Mouse (Mus musculus): ENCODE data around the gene Baz2b.

Baz2b gene

GRCm38 (mm10) chr2:59958543-59958942 lies 251.1 kb downstream of the Baz2b start:
- DNase-seq (ENCODE audit: low read depth, low spot score), result no peak

GRCm38 (mm10) chr2:59955916-59956315 lies 253.7 kb downstream of the Baz2b start:
- no peak for DNase-seq (ENCODE audit: low read depth, low spot score)

DNA sequence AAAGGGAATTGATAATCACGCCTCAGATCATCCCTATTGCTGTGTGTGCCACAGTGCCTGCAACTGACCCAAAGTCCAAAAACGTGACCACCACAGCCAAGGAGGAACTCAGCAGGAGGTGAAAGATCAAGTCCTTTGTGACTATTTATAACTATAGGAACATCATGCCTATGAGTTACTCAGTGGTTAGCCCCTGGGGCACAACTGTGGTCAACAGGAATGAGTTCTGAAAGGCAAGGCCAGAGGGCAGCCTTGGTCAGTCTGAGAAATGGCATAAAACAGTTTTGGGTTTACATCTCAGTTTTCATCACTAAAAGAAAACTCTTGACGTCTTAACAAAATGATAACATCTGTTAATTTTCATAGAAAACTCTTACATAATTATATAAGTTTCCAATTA lies 254.8 kb downstream of the Baz2b start:
- DNase-seq (ENCODE audit: low read depth, low spot score), result no peak

DNA sequence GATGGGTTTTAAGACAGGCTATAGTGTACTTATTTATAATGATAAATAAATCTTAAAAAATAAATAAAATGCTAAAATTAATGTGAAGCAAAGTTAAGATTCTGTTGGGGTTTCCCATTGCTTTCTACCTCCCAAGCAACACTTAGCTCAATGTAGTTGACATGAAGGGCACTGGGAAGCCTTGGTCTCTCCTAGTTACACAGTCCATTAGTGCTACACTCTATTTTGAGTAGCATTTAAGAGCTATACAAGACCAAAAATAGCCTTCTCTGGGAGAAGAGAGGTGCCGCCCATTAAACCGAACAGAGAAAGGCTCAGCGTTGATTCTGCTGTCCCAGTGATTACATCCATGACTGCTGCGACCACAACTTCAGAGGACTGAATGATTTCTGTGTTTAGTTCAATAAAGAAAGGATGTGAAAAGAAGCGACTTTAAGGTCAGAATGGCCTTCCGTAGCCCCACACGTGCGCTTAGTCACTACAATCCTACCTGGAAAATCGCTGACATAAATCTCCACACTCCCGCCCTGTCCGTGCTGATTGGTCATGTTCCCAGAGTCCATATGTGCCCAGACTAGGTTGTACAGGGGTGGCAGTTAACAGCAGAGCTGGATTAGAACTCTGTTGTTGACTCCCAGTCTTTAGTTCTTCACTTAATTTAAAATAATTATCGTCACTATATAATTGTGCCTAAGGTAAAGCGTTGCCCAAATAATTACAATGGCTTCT lies 257.2 kb downstream of the Baz2b start:
- DNase-seq (ENCODE audit: low read depth, low spot score), result no peak

DNA sequence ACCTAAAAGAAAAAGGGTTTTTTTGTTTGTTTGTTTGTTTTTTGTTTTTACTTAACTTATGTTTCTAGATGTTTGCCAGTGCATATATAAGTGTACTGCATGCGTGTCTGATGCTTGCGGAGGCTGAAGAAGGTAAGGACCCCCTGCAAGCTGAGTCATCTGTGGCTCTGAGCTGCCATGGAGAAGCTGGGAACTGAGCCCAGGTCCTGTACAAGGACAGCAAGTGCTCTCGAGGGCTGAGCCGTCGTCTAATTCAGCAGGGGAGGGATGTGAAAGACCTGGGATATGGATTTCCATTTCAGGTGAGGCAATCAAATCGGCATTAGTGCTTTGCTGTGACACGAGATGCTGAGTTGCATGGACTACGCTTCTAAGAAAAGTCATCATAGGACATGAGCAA lies 257.9 kb downstream of the Baz2b start:
- no peak for DNase-seq (ENCODE audit: low read depth, low spot score)

GRCm38 (mm10) chr2:59951127-59951526 lies 258.5 kb downstream of the Baz2b start:
- DNase-seq (ENCODE audit: low read depth, low spot score), result no peak

DNA sequence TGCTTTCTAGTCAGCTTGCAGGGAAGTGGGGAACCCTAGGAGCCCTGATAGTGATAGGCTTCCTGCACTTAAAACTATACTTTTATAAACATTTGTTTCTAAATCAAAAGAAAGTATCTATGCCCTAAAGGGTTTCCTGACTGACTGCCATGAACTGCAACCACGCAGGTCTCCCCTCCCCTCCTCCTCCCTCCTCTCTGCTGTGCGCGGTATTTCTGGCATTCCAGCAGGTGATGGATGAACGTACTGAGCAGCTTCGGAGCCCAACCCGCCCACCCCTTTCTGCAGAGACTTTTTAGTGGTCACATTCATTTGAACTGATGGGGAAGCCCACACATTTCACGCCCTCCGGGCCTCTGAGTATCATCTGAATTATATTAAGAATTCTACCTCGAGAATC lies 273.3 kb downstream of the Baz2b start:
- peak; percentile 45 for DNase-seq (ENCODE audit: low read depth, low spot score)

DNA sequence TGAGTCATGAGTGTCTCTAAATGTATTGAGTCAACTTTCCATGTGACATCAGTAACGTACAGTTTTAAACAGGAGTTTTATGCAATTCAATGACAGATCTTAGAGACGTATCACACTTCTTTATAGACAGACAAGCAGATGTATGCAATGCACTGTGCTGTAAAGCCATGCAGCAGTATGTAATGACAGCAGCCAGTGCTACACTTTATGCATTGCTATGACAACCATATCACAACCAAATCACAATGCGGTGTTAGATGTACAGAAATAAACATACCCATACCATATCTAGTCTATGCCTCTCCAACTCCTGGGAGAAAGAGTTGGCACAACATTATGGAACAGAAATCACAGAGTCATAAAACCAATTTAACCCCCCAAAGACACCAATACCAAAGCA lies 276.5 kb downstream of the Baz2b start:
- no peak for DNase-seq (ENCODE audit: low read depth, low spot score)

DNA sequence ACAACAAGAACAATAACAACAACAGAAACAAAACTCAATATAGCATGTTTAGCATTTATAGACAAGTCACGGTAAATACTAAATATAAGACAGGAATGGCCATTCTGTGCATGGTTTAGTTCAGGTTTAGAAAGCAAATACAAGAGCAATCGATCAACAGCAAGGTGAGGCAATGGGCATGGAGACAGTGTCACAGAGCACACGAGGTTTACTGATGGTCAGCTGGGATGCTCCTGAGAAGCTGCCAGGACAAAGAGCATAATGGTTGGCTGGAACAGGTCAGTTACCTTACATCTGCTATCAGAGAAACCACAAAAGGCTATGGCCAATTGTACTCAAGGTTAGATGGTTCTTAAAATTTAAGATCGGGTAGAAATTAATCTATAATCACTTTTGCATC lies 277.4 kb downstream of the Baz2b start:
- no peak for DNase-seq (ENCODE audit: low read depth, low spot score)

DNA sequence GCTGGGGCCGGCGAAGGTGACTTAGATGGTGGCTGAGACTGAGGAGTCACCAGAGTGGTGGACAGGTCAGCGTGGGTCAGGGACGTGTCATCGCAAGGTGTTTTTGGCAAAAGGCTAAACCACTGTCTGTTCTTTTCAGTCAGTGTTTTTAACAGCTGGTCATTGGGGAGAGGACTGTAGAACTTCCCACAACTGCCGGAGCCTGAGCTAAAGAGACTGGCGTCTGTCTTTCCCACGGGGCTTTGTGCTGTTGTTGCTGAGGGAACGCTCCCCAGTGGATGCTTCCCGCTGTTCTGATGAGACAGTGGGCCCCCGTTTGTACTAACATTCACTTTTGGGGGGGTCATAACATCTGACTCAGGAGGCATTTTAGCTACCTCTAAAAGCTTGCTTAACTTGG lies 296.0 kb downstream of the Baz2b start:
- no peak for DNase-seq (ENCODE audit: low read depth, low spot score)

DNA sequence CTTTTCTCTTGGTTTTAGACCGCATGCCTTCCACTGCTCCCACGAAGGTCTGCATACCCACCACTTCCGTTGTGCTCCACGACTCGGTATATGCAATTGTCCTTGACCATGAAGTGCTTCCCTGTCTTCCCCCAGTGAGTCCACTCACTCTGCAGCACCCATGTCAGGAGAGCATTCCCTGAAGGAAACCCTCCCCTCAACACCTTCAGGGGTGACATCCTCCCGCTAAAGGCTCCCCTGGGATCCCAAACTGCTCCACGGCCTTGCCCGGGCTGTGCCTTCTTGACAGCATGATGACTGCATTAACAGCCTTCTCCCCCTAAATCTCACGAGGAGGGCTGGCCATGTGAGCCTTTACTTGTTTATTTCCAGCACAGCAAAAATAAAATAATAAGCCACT lies 301.6 kb downstream of the Baz2b start:
- no peak for DNase-seq (ENCODE audit: low read depth, low spot score)

DNA sequence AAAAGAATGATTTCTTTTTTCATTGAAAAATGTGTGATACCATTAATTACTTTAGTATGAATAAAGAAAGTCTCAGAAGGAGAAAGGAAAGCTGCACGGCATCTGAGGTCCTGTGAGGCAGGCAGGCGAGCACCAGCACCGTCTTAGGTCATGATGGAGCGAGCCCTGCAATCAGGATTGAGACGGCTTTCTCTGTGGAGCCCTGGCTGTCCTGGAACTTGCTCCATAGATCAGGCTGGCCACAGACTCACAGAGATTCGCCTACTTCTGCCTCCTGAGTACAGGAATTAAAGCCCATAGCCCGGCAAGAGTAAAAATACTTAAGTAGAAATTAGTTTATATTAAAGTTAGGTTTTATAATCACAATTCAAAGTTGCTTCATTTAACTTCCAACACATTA lies 305.6 kb downstream of the Baz2b start:
- DNase-seq (ENCODE audit: low read depth, low spot score), result no peak

DNA sequence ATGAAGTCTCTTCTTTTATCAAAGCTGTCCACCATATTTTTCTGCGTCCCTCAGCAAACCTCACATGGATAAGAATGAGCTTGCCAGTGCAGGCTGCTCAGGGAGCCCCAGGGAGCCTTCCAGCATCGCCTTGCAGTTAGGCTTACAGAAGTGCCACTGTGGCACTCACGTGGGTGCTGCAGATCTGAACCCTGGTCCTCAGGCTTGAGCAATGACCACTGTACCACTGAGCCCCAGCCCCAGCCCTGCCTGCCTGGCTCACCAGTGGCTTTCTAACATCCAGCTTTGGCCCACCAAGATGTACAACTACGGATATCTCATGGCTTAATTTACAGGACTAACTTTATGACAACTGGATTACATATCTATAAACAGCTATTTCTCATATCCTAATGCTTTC lies 311.0 kb downstream of the Baz2b start:
- no peak for DNase-seq (ENCODE audit: low read depth, low spot score)

DNA sequence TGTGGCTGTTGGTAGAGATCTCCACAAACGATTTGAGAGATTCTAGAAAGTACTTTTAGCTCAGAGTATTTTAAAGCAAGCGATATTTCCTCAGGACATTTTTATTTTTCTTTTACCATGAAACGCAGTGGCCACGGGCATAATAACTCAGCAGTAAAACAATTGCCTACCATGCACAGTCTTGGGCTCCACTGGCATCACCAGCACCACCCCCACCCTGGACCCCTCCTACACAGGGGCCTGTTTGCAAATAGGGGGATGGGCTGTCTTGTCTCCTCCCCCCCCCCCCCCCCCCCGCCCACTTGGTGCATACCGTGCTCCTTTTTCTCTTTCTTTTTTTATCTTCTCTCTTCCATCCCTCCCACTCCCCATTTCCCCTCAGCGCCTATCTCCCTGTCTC lies 311.5 kb downstream of the Baz2b start:
- no peak for DNase-seq (ENCODE audit: low read depth, low spot score)

- DNase-seq (ENCODE audit: low read depth, low spot score), result peak; percentile 39
Observed at GRCm38 (mm10) chr2:59896837-59897236, 312.8 kb downstream of the Baz2b start.

GRCm38 (mm10) chr2:59896400-59896799 lies 313.2 kb downstream of the Baz2b start:
- no peak for DNase-seq (ENCODE audit: low read depth, low spot score)

- DNase-seq (ENCODE audit: low read depth, low spot score), result peak; percentile 25
Observed at GRCm38 (mm10) chr2:59889699-59890098, 319.9 kb downstream of the Baz2b start.

GRCm38 (mm10) chr2:59882742-59883281 lies 326.8 kb downstream of the Baz2b start:
- DNase-seq (ENCODE audit: low read depth, low spot score), result no peak

GRCm38 (mm10) chr2:59881831-59882741 lies 327.6 kb downstream of the Baz2b start, which contains the start of gene Wdsub1:
Wdsub1 (minus strand) TSS chr2:59882591.
- DNase-seq (ENCODE audit: low read depth, low spot score), result peak; percentile 92

DNA sequence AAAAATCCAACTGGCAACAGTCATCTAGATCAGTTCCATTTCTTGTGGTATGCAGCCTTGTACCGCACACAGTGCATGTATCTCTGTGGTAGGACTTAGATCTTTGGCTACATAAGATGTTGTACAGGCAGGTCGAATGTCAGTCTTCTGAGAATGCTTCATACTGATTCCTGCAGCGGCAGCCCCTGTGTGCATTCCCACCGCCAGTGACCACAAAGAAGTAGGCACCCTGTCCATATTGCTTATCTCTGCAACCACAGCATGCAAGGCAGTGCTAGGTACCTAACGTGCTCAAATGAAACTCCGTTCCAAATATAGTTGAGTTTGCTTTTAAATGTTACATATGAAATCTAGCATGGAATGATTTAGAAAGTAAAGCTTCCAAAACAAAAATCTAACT lies 328.2 kb downstream of the Baz2b start:
- no peak for DNase-seq (ENCODE audit: low read depth, low spot score)

- DNase-seq (ENCODE audit: low read depth, low spot score), result peak; percentile 49
Observed at GRCm38 (mm10) chr2:59878221-59878620, 331.4 kb downstream of the Baz2b start.

DNA sequence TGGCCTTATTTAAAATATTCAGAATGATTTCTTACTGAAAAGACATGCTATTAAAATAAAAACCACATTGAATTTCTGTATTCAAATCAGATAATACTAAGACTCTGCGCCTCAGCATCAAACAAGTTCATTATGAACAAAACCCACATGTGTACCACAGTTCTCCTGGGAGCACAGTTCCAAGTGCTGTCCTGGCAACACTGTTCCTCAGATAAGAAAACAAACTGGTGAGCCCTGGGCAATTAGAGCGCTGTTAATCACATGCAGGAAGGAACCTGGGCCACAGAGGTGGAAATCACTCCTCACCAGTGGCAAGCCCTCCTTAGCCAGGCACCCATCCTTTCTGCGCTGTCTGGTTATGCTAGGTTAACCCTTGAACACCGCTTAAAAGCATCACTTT lies 332.3 kb downstream of the Baz2b start:
- DNase-seq (ENCODE audit: low read depth, low spot score), result no peak

DNA sequence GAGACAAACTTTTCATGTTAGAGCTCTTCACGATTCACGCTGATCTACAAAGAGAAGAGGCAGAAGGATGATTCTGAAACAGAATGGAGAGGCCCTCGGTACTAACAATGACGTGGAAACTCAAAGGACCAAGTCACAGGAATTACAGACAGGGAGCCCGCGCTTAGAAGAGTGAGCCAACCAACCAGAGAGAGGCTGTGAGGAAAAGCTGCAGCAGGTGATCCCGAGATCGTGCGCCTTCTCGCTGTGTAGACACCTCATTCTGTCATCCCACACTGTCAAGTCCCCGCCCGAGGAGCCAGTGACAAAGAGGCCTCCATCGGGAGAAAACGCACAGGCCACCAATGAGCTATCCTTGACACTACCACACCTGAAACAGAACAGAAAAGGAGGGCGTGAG lies 333.2 kb downstream of the Baz2b start:
- no peak for DNase-seq (ENCODE audit: low read depth, low spot score)
